ENCODE assay signal across 11 mouse cellular contexts in genomic region chr2:181313006-181313343, GRCm38 (mm10). TPM values are rescaled to one million over a fixed set of nuclear protein-coding genes. Genes with fewer than 3 reads are reported as not detected.
DNase-seq lines count a peak whose midpoint lies in the region; ATAC-seq lines count a peak whose summit lies in the region.
"Had no signal": no experiment of that assay in that cellular context is flagged by ENCODE, and none has a peak within 500 bp of the region (broad histone marks: within the 10 kb centered on the region; RNA-seq: fewer than 3 reads in every experiment).

No protein-coding gene starts in this region.

- 11% methylated on average over 5 of the region's 5 CpGs for WGBS in intestine, embryonic 14.5 days
- WGBS in intestine, embryonic 15.5 days, result 10% methylated on average over 5 of the region's 5 CpGs
- WGBS in embryonic facial prominence, embryonic 11.5 days, result 17% methylated on average over 5 of the region's 5 CpGs
- WGBS in hindbrain, embryonic 12.5 days, result 20% methylated on average over 5 of the region's 5 CpGs
- WGBS in neural tube, embryonic 13.5 days, result 19% methylated on average over 5 of the region's 5 CpGs

- 0 out of 2 replicates have a peak overlapping the region, but pooled peaks have one; percentile 20 for H3K4me3 ChIP-seq in intestine, embryonic 14.5 days (ENCODE audit: low read depth, low read length)
- H3K4me3 ChIP-seq in intestine, embryonic 15.5 days (replicated peaks), result no peak overlapping the region
- H3K4me3 ChIP-seq in embryonic facial prominence, embryonic 11.5 days (ENCODE audit: low read depth, low read length), result peak overlapping the region; percentile 34
- H3K4me3 ChIP-seq in hindbrain, embryonic 12.5 days, result peak overlapping the region; percentile 67
- peak overlapping the region; percentile 71 for H3K4me3 ChIP-seq in neural tube, embryonic 13.5 days

- no peak overlapping the region for H3K27ac ChIP-seq in intestine, embryonic 14.5 days (ENCODE audit: low read depth)
- no peak overlapping the region for H3K27ac ChIP-seq in intestine, embryonic 15.5 days
- H3K27ac ChIP-seq in embryonic facial prominence, embryonic 11.5 days (replicated peaks; ENCODE audit: low read depth, low read length), result no peak overlapping the region
- H3K27ac ChIP-seq in hindbrain, embryonic 12.5 days, result peak overlapping the region; percentile 94
- H3K27ac ChIP-seq in neural tube, embryonic 13.5 days (replicated peaks), result peak overlapping the region; percentile 96
- H3K27ac ChIP-seq: liver, embryonic 13.5 days; macrophage had no signal

- no peak overlapping the region for H3K4me2 ChIP-seq in intestine, embryonic 14.5 days (ENCODE audit: low read length)
- H3K4me2 ChIP-seq in intestine, embryonic 15.5 days (replicated peaks), result no peak overlapping the region
- H3K4me2 ChIP-seq in embryonic facial prominence, embryonic 11.5 days (ENCODE audit: low read depth, low read length), result peak overlapping the region; percentile 44
- H3K4me2 ChIP-seq in hindbrain, embryonic 12.5 days (replicated peaks), result peak overlapping the region; percentile 63
- H3K4me2 ChIP-seq in neural tube, embryonic 13.5 days, result peak overlapping the region; percentile 80

- H3K4me1 ChIP-seq in intestine, embryonic 14.5 days (replicated peaks; ENCODE audit: control insufficient read depth, insufficient read depth, low read length), result no peaks in the 10 kb centered on the region; the same call in 1 of the 2 replicates
- peaks cover 7% of the 10 kb centered on the region for H3K4me1 ChIP-seq in intestine, embryonic 15.5 days (replicated peaks)
- H3K4me1 ChIP-seq in embryonic facial prominence, embryonic 11.5 days (ENCODE audit: control insufficient read depth, insufficient read depth, low read length), result no peaks in the 10 kb centered on the region; the same call in 1 of the 2 replicates
- peaks cover 18% of the 10 kb centered on the region for H3K4me1 ChIP-seq in hindbrain, embryonic 12.5 days
- H3K4me1 ChIP-seq in neural tube, embryonic 13.5 days (replicated peaks), result peaks cover 30% of the 10 kb centered on the region

- intact Hi-C loops in heart, postnatal 25 days (cut with DNase I), result no loop called here

- no peaks in the 10 kb centered on the region for H3K36me3 ChIP-seq in intestine, embryonic 14.5 days (ENCODE audit: control insufficient read depth, insufficient read depth, low read length)
- H3K36me3 ChIP-seq in intestine, embryonic 15.5 days, result no peaks in the 10 kb centered on the region
- no peaks in the 10 kb centered on the region for H3K36me3 ChIP-seq in embryonic facial prominence, embryonic 11.5 days (replicated peaks; ENCODE audit: control insufficient read depth, insufficient read depth, low read depth, low read length)
- peaks cover 11% of the 10 kb centered on the region for H3K36me3 ChIP-seq in hindbrain, embryonic 12.5 days
- H3K36me3 ChIP-seq in neural tube, embryonic 13.5 days, result peaks cover 14% of the 10 kb centered on the region
- H3K36me3 ChIP-seq: liver, embryonic 13.5 days had no signal

- no peak overlapping the region for H3K9ac ChIP-seq in intestine, embryonic 14.5 days (ENCODE audit: low read length)
- no peak overlapping the region for H3K9ac ChIP-seq in intestine, embryonic 15.5 days
- H3K9ac ChIP-seq in embryonic facial prominence, embryonic 11.5 days (replicated peaks; ENCODE audit: low read length), result 0 out of 2 replicates have a peak overlapping the region, but pooled peaks have one; percentile 27
- H3K9ac ChIP-seq in hindbrain, embryonic 12.5 days, result peak overlapping the region; percentile 92
- H3K9ac ChIP-seq in neural tube, embryonic 13.5 days, result peak overlapping the region; percentile 94
- H3K9ac ChIP-seq: liver, embryonic 13.5 days had no signal

- peaks cover 47% of the 10 kb centered on the region for H3K27me3 ChIP-seq in intestine, embryonic 14.5 days (replicated peaks; ENCODE audit: control insufficient read depth, insufficient read depth, low read length)
- peaks cover 31% of the 10 kb centered on the region for H3K27me3 ChIP-seq in intestine, embryonic 15.5 days (replicated peaks)
- H3K27me3 ChIP-seq in embryonic facial prominence, embryonic 11.5 days (ENCODE audit: control insufficient read depth, insufficient read depth, low read length), result peaks cover 27% of the 10 kb centered on the region
- H3K27me3 ChIP-seq in hindbrain, embryonic 12.5 days, result peaks cover 22% of the 10 kb centered on the region
- 0 out of 2 replicates have a peak, but pooled peaks cover 17% of the 10 kb centered on the region for H3K27me3 ChIP-seq in neural tube, embryonic 13.5 days

- H3K9me3 ChIP-seq in intestine, embryonic 14.5 days (ENCODE audit: control insufficient read depth, low read length), result no peaks in the 10 kb centered on the region
- no peaks in the 10 kb centered on the region for H3K9me3 ChIP-seq in intestine, embryonic 15.5 days
- H3K9me3 ChIP-seq in embryonic facial prominence, embryonic 11.5 days (replicated peaks; ENCODE audit: control insufficient read depth, low read length), result no peaks in the 10 kb centered on the region
- H3K9me3 ChIP-seq in hindbrain, embryonic 12.5 days (replicated peaks), result no peaks in the 10 kb centered on the region
- no peaks in the 10 kb centered on the region for H3K9me3 ChIP-seq in neural tube, embryonic 13.5 days
- H3K9me3 ChIP-seq: liver, embryonic 13.5 days had no signal

- DNase-seq in intestine, embryonic 14.5 days (ENCODE audit: low spot score), result no peak
- DNase-seq in embryonic facial prominence, embryonic 11.5 days (ENCODE audit: low spot score), result no peak
- no peak for DNase-seq in layer of hippocampus, adult 18-20 months (ENCODE audit: low spot score in 2 of 2)
- no peak for DNase-seq in right cerebral cortex, postnatal 4 days
- DNase-seq in heart, postnatal 25 days (ENCODE audit: low spot score), result no peak
- DNase-seq: B cell, adult 2 months; liver, embryonic 13.5 days had no signal

- no peak for ATAC-seq in intestine, embryonic 14.5 days (replicated peaks; ENCODE audit: low FRiP score, low TSS enrichment, low read depth)
- no peak for ATAC-seq in intestine, embryonic 15.5 days
- ATAC-seq in embryonic facial prominence, embryonic 11.5 days (replicated peaks; ENCODE audit: insufficient number of reproducible peaks, low FRiP score, low TSS enrichment, low read depth), result no peak
- ATAC-seq in hindbrain, embryonic 12.5 days (ENCODE audit: low FRiP score), result peak; percentile 9; the same call in 1 of the 2 replicates
- ATAC-seq in neural tube, embryonic 13.5 days (ENCODE audit: low read depth), result no peak

RNA-seq across cellular contexts. Expression of gene Stmn3, which starts 1.3 kb away (rescaled TPM):
- polyA plus RNA-seq in intestine, embryonic 14.5 days (2014; fragmentation: Nextera tagmentation; extraction: Ambion mirVana), result 56.5 and 63.9 TPM in 2 replicates
- 44.0 and 44.1 TPM in 2 replicates for polyA plus RNA-seq in intestine, embryonic 15.5 days (2015; fragmentation: Nextera tagmentation; extraction: Ambion mirVana)
- 79.6 and 98.0 TPM in 2 replicates for polyA plus RNA-seq in embryonic facial prominence, embryonic 11.5 days (2014; fragmentation: Nextera tagmentation; extraction: Ambion mirVana)
- polyA plus RNA-seq in hindbrain, embryonic 12.5 days (2016; fragmentation: Nextera tagmentation; extraction: Ambion mirVana), result 502 and 505 TPM in 2 replicates
- 1,090 and 1,260 TPM in 2 replicates for polyA plus RNA-seq in neural tube, embryonic 13.5 days (2015; fragmentation: Nextera tagmentation; extraction: Ambion mirVana)
- total RNA-seq in layer of hippocampus, adult 18-20 months (2021), result 100 to 1,000 TPM; 560 to 580 TPM
- under 1 TPM; 0.45 to 0.52 TPM for total RNA-seq in heart, postnatal 25 days (2021)
- polyA plus RNA-seq: macrophage had no signal

RNA-seq across cellular contexts. Expression of gene Rtel1, which starts 6.6 kb away (rescaled TPM):
- 53.7 and 57.1 TPM in 2 replicates for polyA plus RNA-seq in intestine, embryonic 14.5 days (2014; fragmentation: Nextera tagmentation; extraction: Ambion mirVana)
- polyA plus RNA-seq in intestine, embryonic 15.5 days (2015; fragmentation: Nextera tagmentation; extraction: Ambion mirVana), result 30.3 and 32.8 TPM in 2 replicates
- polyA plus RNA-seq in embryonic facial prominence, embryonic 11.5 days (2014; fragmentation: Nextera tagmentation; extraction: Ambion mirVana), result 52.5 and 55.9 TPM in 2 replicates
- 47.8 and 49.2 TPM in 2 replicates for polyA plus RNA-seq in hindbrain, embryonic 12.5 days (2016; fragmentation: Nextera tagmentation; extraction: Ambion mirVana)
- polyA plus RNA-seq in neural tube, embryonic 13.5 days (2015; fragmentation: Nextera tagmentation; extraction: Ambion mirVana), result 28.8 and 30.1 TPM in 2 replicates
- total RNA-seq in layer of hippocampus, adult 18-20 months (2021), result 10 to 100 TPM; 25.3 to 28.8 TPM
- total RNA-seq in heart, postnatal 25 days (2021), result 10 to 100 TPM; 13.2 to 13.4 TPM

RNA-seq across cellular contexts. Expression of gene Gmeb2, which starts 25.1 kb away (rescaled TPM):
- polyA plus RNA-seq in intestine, embryonic 14.5 days (2014; fragmentation: Nextera tagmentation; extraction: Ambion mirVana), result 16.4 and 16.6 TPM in 2 replicates
- polyA plus RNA-seq in intestine, embryonic 15.5 days (2015; fragmentation: Nextera tagmentation; extraction: Ambion mirVana), result 11.3 and 13.2 TPM in 2 replicates
- 18.0 and 18.3 TPM in 2 replicates for polyA plus RNA-seq in embryonic facial prominence, embryonic 11.5 days (2014; fragmentation: Nextera tagmentation; extraction: Ambion mirVana)
- 21.9 and 22.5 TPM in 2 replicates for polyA plus RNA-seq in hindbrain, embryonic 12.5 days (2016; fragmentation: Nextera tagmentation; extraction: Ambion mirVana)
- polyA plus RNA-seq in neural tube, embryonic 13.5 days (2015; fragmentation: Nextera tagmentation; extraction: Ambion mirVana), result 15.1 and 15.4 TPM in 2 replicates
- total RNA-seq in layer of hippocampus, adult 18-20 months (2021), result 10 to 100 TPM; 17.9 to 18.1 TPM
- total RNA-seq in heart, postnatal 25 days (2021), result 10 to 100 TPM in 1 of 2 experiments, 1 to 10 TPM in 1; 8.5 to 10.5 TPM

RNA-seq across cellular contexts. Expression of gene Zgpat, which starts 51.8 kb away (rescaled TPM):
- polyA plus RNA-seq in intestine, embryonic 14.5 days (2014; fragmentation: Nextera tagmentation; extraction: Ambion mirVana), result 34.4 and 38.2 TPM in 2 replicates
- 35.7 and 36.7 TPM in 2 replicates for polyA plus RNA-seq in intestine, embryonic 15.5 days (2015; fragmentation: Nextera tagmentation; extraction: Ambion mirVana)
- polyA plus RNA-seq in embryonic facial prominence, embryonic 11.5 days (2014; fragmentation: Nextera tagmentation; extraction: Ambion mirVana), result 29.1 and 37.0 TPM in 2 replicates
- polyA plus RNA-seq in hindbrain, embryonic 12.5 days (2016; fragmentation: Nextera tagmentation; extraction: Ambion mirVana), result 71.7 and 74.7 TPM in 2 replicates
- 61.4 and 67.4 TPM in 2 replicates for polyA plus RNA-seq in neural tube, embryonic 13.5 days (2015; fragmentation: Nextera tagmentation; extraction: Ambion mirVana)
- total RNA-seq in layer of hippocampus, adult 18-20 months (2021), result 10 to 100 TPM; 70.2 to 71.1 TPM
- 10 to 100 TPM; 18.3 to 21.2 TPM for total RNA-seq in heart, postnatal 25 days (2021)

RNA-seq across cellular contexts. Expression of gene Arfrp1, which starts 52.2 kb away (rescaled TPM):
- 50.3 and 52.6 TPM in 2 replicates for polyA plus RNA-seq in intestine, embryonic 14.5 days (2014; fragmentation: Nextera tagmentation; extraction: Ambion mirVana)
- 55.4 and 58.3 TPM in 2 replicates for polyA plus RNA-seq in intestine, embryonic 15.5 days (2015; fragmentation: Nextera tagmentation; extraction: Ambion mirVana)
- polyA plus RNA-seq in embryonic facial prominence, embryonic 11.5 days (2014; fragmentation: Nextera tagmentation; extraction: Ambion mirVana), result 49.7 and 50.8 TPM in 2 replicates
- 68.5 and 76.6 TPM in 2 replicates for polyA plus RNA-seq in hindbrain, embryonic 12.5 days (2016; fragmentation: Nextera tagmentation; extraction: Ambion mirVana)
- 82.6 and 85.9 TPM in 2 replicates for polyA plus RNA-seq in neural tube, embryonic 13.5 days (2015; fragmentation: Nextera tagmentation; extraction: Ambion mirVana)
- 10 to 100 TPM; 41.1 to 46.0 TPM for total RNA-seq in layer of hippocampus, adult 18-20 months (2021)
- total RNA-seq in heart, postnatal 25 days (2021), result 10 to 100 TPM; 54.3 to 54.9 TPM

Comparison
In these comparisons a context has a peak if more than half of its experiments do, and no peak if none do; other contexts are left out.
1. H3K27ac ChIP-seq: peak in hindbrain, embryonic 12.5 days (single experiment) and neural tube, embryonic 13.5 days (single experiment); none in intestine, embryonic 14.5 days (single experiment), intestine, embryonic 15.5 days (single experiment) and embryonic facial prominence, embryonic 11.5 days (single experiment).
2. H3K4me2 ChIP-seq: peak in embryonic facial prominence, embryonic 11.5 days (single experiment), hindbrain, embryonic 12.5 days (single experiment) and neural tube, embryonic 13.5 days (single experiment); none in intestine, embryonic 14.5 days (single experiment) and intestine, embryonic 15.5 days (single experiment).
3. H3K9ac ChIP-seq: peak in embryonic facial prominence, embryonic 11.5 days (single experiment), hindbrain, embryonic 12.5 days (single experiment) and neural tube, embryonic 13.5 days (single experiment); none in intestine, embryonic 14.5 days (single experiment) and intestine, embryonic 15.5 days (single experiment).